Mouse (Mus musculus): Measurements from ENCODE around the gene Ulk4. TPM values are rescaled to one million over a fixed set of nuclear protein-coding genes. Genes with fewer than 3 reads are reported as not detected.
A peak's percentile ranks its signal among the peaks of the same experiment; 100 is the strongest.

The Ulk4 gene
- total RNA-seq, 2 experiments from 2014 or later = 0.17 to 0.46 TPM

DNA sequence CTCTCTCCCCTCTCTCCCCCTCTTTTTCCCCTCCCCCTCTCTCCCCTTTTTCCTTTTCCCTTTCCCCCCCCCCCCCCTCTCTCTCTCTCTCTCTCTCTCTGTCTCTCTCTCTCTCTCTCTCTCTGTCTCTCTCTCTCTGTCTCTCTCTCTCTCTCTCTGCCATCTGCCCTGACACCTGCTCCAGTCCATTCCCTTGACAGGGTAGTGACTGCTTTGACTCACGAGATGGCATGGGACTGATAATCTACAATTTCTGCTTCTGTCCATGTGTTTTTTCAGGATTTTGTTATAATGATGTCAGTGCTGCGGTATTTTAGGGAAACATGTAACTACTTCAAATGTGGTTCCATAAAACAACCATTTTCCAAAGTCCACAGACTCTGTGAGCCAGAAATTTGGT is 147.5 kb downstream of the Ulk4 start:
- intact Hi-C loops (cut with DNase I) = no loop called here
- DNase-seq = no peak

GRCm38 (mm10) chr9:121128934-121129333 is 148.1 kb downstream of the Ulk4 start:
- DNase-seq = no peak

DNA sequence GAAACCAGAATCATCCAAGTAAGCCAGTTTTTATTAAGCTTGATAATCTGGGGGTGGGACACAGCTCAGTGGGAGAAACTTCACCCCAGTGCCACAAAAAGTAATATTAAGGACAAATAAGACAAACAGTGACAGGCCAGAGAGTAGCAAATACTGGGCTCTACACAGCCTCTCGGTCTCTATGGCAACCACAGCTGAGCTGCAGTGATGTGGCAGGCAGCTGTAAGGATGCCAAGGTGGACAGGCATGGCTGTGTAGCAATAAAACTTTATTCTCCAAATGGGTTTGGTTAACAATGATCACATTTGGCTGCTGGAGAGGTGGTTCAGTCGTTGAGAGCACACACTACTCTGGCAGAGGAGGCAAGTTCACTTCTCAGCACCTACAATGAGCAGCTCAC is 150.0 kb downstream of the Ulk4 start:
- no peak for DNase-seq
- intact Hi-C loops (cut with DNase I) = no loop called here

More at GRCm38 (mm10) chr9:121128934-121129333, 148.1 kb downstream of the Ulk4 start:
- intact Hi-C loops (cut with DNase I) = no loop called here

- intact Hi-C loops (cut with DNase I) = no loop called here
Observed at GRCm38 (mm10) chr9:121124705-121125104, 152.3 kb downstream of the Ulk4 start.

DNA sequence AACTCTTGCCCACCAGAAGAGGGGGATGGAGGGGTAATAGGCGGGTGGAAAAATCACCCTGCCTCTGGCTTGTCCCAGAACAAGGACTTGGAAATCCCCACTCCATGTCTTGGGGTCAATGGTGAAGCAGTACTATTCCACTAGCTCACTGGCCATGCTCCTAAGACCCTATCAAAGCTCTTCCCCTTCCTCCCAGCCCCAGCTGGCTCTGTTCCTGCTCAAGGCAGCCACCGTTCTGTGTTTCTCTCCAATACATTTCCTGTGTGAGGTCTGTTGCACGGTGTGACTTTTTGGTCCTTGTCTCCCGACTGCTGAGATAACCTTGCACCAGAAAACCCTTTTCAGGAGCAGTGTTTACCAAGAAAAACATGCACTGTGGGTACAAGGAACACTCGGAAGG is 155.0 kb downstream of the Ulk4 start:
- no peak for DNase-seq

More at GRCm38 (mm10) chr9:121124705-121125104, 152.3 kb downstream of the Ulk4 start:
- no peak for DNase-seq

GRCm38 (mm10) chr9:121117936-121118335 is 159.1 kb downstream of the Ulk4 start:
- no peak for DNase-seq
- intact Hi-C loops (cut with DNase I) = no loop called here

More for the DNA sequence above, 155.0 kb downstream of the Ulk4 start:
- intact Hi-C loops (cut with DNase I) = no loop called here

DNA sequence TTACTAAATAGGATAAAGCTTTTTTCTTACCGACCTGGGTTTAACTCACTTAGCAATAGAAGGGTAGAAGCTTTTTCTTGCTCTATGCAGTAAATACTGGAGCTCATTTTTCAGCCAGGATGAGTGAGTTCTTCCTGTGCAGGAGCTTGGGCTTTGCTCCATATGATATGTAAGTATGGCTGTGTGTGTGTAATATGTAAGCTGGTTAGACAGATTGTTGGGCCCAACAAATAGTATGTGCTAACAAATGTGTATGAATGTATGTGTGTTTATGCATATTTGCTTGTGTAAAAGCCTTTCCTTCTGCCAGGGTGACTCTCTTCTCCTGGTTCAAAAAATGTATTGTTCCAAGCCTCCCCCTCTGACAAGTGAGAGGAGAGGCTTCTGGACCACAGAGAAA is 164.9 kb downstream of the Ulk4 start:
- DNase-seq = no peak
- intact Hi-C loops (cut with DNase I) = loop anchor here (5.0 kb wide), 1 partner anchor 815 kb away; no protein-coding TSS in a partner anchor

GRCm38 (mm10) chr9:121108110-121108509 is 168.9 kb downstream of the Ulk4 start:
- DNase-seq = peak; percentile 59 to 74
- intact Hi-C loops (cut with DNase I) = no loop called here

- intact Hi-C loops (cut with DNase I) = no loop called here
- DNase-seq = peak; percentile 63 to 65
Observed at GRCm38 (mm10) chr9:121107643-121108042, 169.4 kb downstream of the Ulk4 start.

DNA sequence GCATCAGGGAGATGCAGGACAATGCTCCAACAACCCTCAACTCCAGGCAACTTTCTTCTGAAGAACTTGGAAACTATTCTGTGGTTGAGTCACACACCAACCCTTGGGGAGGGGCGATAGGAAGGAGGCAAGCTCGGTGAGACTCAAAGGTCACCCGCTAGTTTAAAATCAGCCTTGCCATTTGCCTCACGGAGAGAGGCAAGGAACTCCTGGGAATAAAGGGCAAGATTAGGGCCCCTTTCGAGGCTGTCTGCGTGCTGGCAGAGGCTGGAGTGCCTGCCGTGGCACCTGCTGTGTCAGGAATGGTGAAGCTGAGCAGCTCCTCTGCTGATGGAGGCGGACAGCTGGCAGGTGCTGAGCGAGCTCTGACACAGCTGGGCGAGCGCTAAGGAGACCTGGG is 169.9 kb downstream of the Ulk4 start:
- DNase-seq = no peak
- intact Hi-C loops (cut with DNase I) = no loop called here

GRCm38 (mm10) chr9:121101516-121101915 is 175.5 kb downstream of the Ulk4 start:
- no peak for DNase-seq
- intact Hi-C loops (cut with DNase I) = no loop called here

- intact Hi-C loops (cut with DNase I) = loop anchor here (10.0 kb wide), 1 partner anchor 495 kb away; no protein-coding TSS in a partner anchor
- no peak for DNase-seq
Observed at GRCm38 (mm10) chr9:121099453-121099852, 177.5 kb downstream of the Ulk4 start.

GRCm38 (mm10) chr9:121093760-121094159 is 183.2 kb downstream of the Ulk4 start:
- intact Hi-C loops (cut with DNase I) = loop anchor here (10.0 kb wide), 1 partner anchor 489 kb away; no protein-coding TSS in a partner anchor
- no peak for DNase-seq

DNA sequence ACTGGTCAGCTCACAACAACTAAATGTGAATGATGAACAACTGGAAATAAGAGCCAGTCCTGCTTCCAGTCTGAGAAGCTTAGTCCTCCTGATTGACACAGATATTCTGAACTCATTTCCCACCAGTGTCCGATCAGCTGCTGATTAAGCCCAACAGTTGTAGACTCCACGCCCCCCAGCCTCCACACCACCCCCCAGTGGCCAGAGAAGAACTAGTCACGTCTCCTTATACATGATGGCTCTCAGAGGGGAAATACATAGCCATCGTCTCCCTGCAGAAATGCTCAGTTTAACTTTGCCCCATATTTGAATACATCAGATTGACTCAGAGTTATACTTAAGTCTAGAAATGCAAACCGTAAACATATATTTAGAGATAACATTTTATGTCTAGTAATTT is 184.4 kb downstream of the Ulk4 start:
- DNase-seq = no peak
- intact Hi-C loops (cut with DNase I) = loop anchor here (10.0 kb wide), 1 partner anchor 488 kb away; no protein-coding TSS in a partner anchor

DNA sequence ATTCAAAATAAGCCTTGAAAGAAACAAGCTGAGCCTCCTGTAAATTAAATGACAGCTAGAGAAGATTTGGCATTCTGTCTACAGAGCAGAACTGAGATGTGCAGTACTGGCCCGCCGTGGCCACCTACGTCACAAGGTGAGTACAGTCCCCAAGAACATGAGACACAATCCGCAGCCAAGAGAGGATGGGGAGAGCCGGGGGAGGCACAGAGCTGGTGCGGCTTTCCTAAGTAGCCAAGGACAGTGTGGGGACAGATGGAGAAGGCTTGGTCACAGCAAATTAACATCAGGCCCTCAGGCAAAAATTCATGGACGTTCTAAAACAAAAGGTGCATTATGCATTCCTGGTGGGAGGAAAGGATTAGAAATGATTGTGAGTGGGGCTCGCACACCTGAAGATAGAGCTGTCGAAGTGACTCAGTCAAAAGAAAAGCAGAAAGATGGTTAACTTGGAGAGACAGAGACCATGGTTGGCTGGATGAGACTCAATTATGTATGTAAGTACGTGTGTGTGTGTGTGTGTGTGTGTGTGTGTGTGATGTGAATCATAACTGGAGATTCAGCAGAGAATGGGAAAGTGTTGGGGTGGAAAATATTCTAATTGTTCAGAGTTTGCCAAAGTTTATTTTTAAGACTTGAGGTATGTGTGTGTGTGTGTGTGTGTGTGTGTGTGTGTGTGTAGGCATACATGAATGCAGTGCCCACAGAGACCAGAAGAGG is 185.8 kb downstream of the Ulk4 start:
- intact Hi-C loops (cut with DNase I) = loop anchor here (10.0 kb wide), 1 partner anchor 486 kb away; no protein-coding TSS in a partner anchor
- DNase-seq = no peak

GRCm38 (mm10) chr9:121087661-121088060 is 189.3 kb downstream of the Ulk4 start:
- DNase-seq = no peak
- intact Hi-C loops (cut with DNase I) = no loop called here

- no peak for DNase-seq
- intact Hi-C loops (cut with DNase I) = no loop called here
Observed at GRCm38 (mm10) chr9:121084191-121084590, 192.8 kb downstream of the Ulk4 start.

- DNase-seq = no peak
- intact Hi-C loops (cut with DNase I) = no loop called here
Observed at GRCm38 (mm10) chr9:121080834-121081233, 196.2 kb downstream of the Ulk4 start.

- DNase-seq = no peak
- intact Hi-C loops (cut with DNase I) = no loop called here
Observed at GRCm38 (mm10) chr9:121080413-121080812, 196.6 kb downstream of the Ulk4 start.

DNA sequence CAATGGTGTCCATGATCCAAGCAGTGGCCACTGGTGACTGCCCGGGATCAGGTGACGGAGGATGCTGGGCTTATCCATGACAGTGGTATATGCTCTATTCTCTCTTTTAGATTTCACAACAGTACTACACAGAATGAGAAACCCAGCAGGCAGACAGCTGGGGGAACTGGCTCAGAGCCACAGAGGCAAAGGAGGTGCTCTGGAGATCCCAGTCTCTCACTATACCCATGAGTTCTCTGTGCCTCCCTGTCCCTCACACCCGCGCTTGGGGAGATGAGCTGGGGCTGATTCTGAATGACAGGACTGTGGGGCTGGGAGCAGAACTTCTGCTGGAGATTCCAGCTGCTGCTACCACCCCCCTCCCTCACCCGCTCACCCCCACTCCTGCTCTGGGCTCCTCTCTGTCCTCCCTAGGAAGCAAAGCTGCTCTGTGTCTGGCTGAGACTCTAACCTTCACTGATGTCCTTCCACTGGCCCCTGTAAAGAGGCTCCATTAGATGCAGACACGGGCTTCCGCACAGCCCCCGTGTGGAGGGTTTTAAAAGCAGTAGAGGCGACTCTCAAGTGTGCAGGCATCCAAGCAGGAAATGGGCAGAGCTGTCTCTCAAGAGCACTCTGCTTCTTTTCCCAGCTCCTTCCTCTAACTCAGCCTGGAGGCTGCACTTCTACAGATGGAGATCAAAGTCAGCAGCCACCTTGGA is 197.5 kb downstream of the Ulk4 start:
- intact Hi-C loops (cut with DNase I) = no loop called here

GRCm38 (mm10) chr9:121076291-121076690 is 200.7 kb downstream of the Ulk4 start:
- no peak for DNase-seq
- intact Hi-C loops (cut with DNase I) = no loop called here

More for the DNA sequence above, 197.5 kb downstream of the Ulk4 start:
- peak; percentile 13 to 14 for DNase-seq

DNA sequence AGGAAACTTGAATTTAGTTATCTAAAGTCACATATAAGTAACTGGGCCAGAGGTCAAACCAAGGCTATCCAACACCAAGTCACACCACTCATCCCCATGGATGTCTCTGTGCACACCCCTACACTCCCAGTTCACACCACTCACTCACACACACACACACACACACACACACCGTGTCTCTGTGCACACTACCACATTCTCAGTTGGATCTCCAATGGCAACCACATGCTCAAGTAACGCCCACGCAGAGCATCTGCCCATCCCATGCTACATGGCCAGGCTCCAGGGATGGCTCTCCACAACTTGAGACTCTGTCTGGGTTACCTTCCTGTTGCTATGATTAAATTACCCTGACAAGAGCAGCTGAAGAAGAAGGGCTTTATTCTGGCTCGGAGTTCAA is 201.8 kb downstream of the Ulk4 start:
- intact Hi-C loops (cut with DNase I) = no loop called here
- DNase-seq = no peak

Measured in heart, postnatal 36 days (tissue).